Mouse (Mus musculus): ENCODE measurements around the gene Dlx1.

DNA sequence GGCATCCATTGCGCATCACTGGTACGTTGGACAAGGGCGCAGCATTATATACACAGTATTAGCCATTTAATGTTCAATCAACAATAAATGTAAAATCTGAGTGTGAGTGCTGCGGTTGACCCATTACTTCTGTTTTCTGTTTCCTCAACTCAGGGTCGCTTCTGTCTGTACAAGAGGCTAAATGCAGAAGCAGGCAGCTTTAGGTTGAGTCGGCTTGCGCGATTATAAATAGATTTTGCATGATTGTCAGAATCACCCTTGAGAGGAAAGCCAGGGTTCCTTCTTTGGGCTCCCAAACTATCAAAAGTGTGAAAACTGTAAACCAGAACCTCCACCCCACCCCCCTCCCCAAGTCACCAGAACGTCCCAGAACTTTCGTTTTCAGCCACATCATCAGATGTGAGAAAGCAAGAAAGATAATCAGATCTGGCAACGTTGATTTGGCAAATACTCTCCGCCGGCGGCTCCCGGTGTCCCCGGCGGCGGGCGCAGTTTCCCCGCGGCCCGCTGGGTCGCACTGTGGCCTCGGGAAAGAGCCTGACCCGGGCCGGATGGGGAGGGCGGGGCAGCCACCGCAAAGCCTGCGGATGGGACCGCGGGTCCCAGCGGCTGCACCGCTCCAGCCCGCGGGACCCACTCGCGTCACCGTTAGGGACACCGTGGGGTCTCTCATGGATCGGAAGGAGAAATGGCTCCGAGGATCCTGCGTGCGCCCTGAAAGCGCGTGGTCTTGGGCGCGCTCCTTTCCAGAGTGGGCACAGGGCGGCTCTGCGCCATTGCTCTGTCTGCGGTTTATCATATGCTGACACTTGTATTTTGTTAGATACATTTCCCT lies 52.9 kb downstream of the Dlx1 start:
- TF ChIP-seq USF1 (IDR thresholded peaks at IDR 0.05; ENCODE audit: low read depth, low read length) (no peak), EP300 (IDR thresholded peaks at IDR 0.05; ENCODE audit: low read length) (no peak), TCF12 (IDR thresholded peaks at IDR 0.05; ENCODE audit: low read depth, low read length) (no peak), CTCF (conservative IDR thresholded peaks at IDR 0.05 in 1 of 2, IDR thresholded peaks at IDR 0.05 in 1 of 2; ENCODE audit: low read depth in 2 of 2, low read length in 2 of 2) (peak in 1 of 2 experiments; percentile 74; a peak in 2 of 4 replicates), POLR2A (IDR thresholded peaks at IDR 0.05; ENCODE audit: low read depth, low read length) (no peak), MEF2A (IDR thresholded peaks at IDR 0.05; ENCODE audit: borderline replicate concordance, low read depth, low read length) (0 out of 2 replicates have a peak, but pooled peaks have one; percentile 24), POLR2AphosphoS2 (IDR thresholded peaks at IDR 0.05; ENCODE audit: low read depth, low read length) (no peak), KAT2A (IDR thresholded peaks at IDR 0.05; ENCODE audit: insufficient replicate concordance, low read length) (no peak), HCFC1 (IDR thresholded peaks at IDR 0.05; ENCODE audit: low read depth, low read length) (no peak)
